Mouse (Mus musculus): ENCODE measurements around the gene Capn10.

Capn10 gene

GRCm38 (mm10) chr1:92972854-92973253 is 38.7 kb downstream of the Capn10 start:
- no peak for DNase-seq (ENCODE audit: low read depth, low spot score)

GRCm38 (mm10) chr1:92976141-92976566 is 42.0 kb downstream of the Capn10 start:
- no peak for DNase-seq (ENCODE audit: low read depth, low spot score)

- no peak for DNase-seq (ENCODE audit: low read depth, low spot score)
Observed at GRCm38 (mm10) chr1:92978645-92979044, 44.5 kb downstream of the Capn10 start.

GRCm38 (mm10) chr1:92979073-92979602 is 45.0 kb downstream of the Capn10 start:
- no peak for DNase-seq (ENCODE audit: low read depth, low spot score)

GRCm38 (mm10) chr1:92981056-92981845 is 47.1 kb downstream of the Capn10 start:
- no peak for DNase-seq (ENCODE audit: low read depth, low spot score)

- DNase-seq (ENCODE audit: low read depth, low spot score) = no peak
Observed at GRCm38 (mm10) chr1:92982931-92983605, 48.9 kb downstream of the Capn10 start.

- no peak for DNase-seq (ENCODE audit: low read depth, low spot score)
Observed at GRCm38 (mm10) chr1:92984999-92985398, 50.8 kb downstream of the Capn10 start.

GRCm38 (mm10) chr1:92988894-92989293 is 54.7 kb downstream of the Capn10 start:
- DNase-seq (ENCODE audit: low read depth, low spot score) = no peak

- no peak for DNase-seq (ENCODE audit: low read depth, low spot score)
Observed at GRCm38 (mm10) chr1:92989891-92990290, 55.7 kb downstream of the Capn10 start.

- DNase-seq (ENCODE audit: low read depth, low spot score) = no peak
Observed at GRCm38 (mm10) chr1:92992214-92992855, 58.2 kb downstream of the Capn10 start.

- DNase-seq (ENCODE audit: low read depth, low spot score) = no peak
Observed at GRCm38 (mm10) chr1:92992880-92993279, 58.7 kb downstream of the Capn10 start.
